8 mouse cellular contexts compared by ENCODE assay signal in the genomic region with DNA sequence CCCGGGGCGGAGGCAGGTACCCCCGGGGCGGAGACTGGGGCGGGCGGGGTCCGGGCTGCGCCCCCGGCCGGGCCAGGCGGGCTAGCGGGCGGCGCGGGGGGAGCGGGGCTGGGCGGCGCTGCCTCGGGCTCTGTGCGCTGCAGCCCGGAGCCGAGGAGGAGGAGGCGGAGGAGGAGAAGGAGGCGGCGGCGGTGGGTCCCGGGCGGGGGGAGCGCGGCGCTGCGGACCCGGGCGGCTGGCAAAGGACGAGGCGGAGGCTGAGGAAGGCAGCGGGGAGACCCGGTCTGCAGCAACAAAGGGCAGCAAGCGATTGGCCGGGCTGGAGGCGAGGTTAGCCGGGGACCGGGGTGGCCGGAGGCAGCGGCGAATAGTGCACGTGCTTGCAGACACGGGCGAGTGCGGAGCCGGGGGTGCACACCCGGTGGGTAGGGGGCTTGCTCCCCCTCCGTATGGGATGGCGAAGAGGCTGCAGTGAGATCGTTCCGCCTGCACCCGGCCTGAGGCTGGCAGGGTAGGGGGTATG. TPM values are rescaled to one million over a fixed set of nuclear protein-coding genes. Genes with fewer than 3 reads are reported as not detected.
DNase-seq lines count a peak whose midpoint lies in the region; ATAC-seq and TF ChIP-seq lines count a peak whose summit lies in the region.

No protein-coding gene starts in this region.

- peak overlapping the region; percentile 99 for H3K4me2 ChIP-seq in intestine, postnatal 0 days (replicated peaks; ENCODE audit: low read depth)
- H3K4me2 ChIP-seq in liver, embryonic 15.5 days: peak overlapping the region; percentile 100
- peak overlapping the region; percentile 84 for H3K4me2 ChIP-seq in neural tube, embryonic 14.5 days (ENCODE audit: low read depth, low read length)

- DNase-seq in heart, adult 11 months: peak; percentile 98
- no peak for DNase-seq in heart, postnatal 10 days
- DNase-seq in brain, embryonic 14.5 days (ENCODE audit: low read depth): no peak
- DNase-seq in gastrocnemius, postnatal 36 days: peak; percentile 47 to 77
- DNase-seq in thymus, postnatal 14 days: peak; percentile 85

- no peaks in the 10 kb centered on the region for H3K36me3 ChIP-seq in intestine, postnatal 0 days (ENCODE audit: control insufficient read depth, insufficient read depth)
- H3K36me3 ChIP-seq in liver, embryonic 15.5 days (replicated peaks): no peaks in the 10 kb centered on the region
- no peaks in the 10 kb centered on the region for H3K36me3 ChIP-seq in neural tube, embryonic 14.5 days (ENCODE audit: control insufficient read depth, insufficient read depth, low read length)

- peak overlapping the region; percentile 97 for H3K27ac ChIP-seq in intestine, postnatal 0 days (ENCODE audit: low read depth, low read length)
- H3K27ac ChIP-seq in liver, embryonic 15.5 days (replicated peaks): peak overlapping the region; percentile 95
- H3K27ac ChIP-seq in neural tube, embryonic 14.5 days (ENCODE audit: low read depth, low read length): peak overlapping the region; percentile 98

- H3K4me1 ChIP-seq in intestine, postnatal 0 days (replicated peaks; ENCODE audit: control insufficient read depth, insufficient read depth, low read length): 0 out of 2 replicates have a peak, but pooled peaks cover 11% of the 10 kb centered on the region
- peaks cover 44% of the 10 kb centered on the region for H3K4me1 ChIP-seq in liver, embryonic 15.5 days (replicated peaks)
- peaks cover 10% of the 10 kb centered on the region for H3K4me1 ChIP-seq in neural tube, embryonic 14.5 days (ENCODE audit: control insufficient read depth, insufficient read depth, low read length)

- H3K9ac ChIP-seq in intestine, postnatal 0 days (ENCODE audit: low read depth, low read length): peak overlapping the region; percentile 87
- peak overlapping the region; percentile 80 for H3K9ac ChIP-seq in liver, embryonic 15.5 days
- H3K9ac ChIP-seq in neural tube, embryonic 14.5 days (replicated peaks; ENCODE audit: low read depth, low read length): peak overlapping the region; percentile 94

- WGBS in intestine, postnatal 0 days: 2% methylated on average over 49 of the region's 57 CpGs
- WGBS in liver, embryonic 15.5 days (ENCODE audit: insufficient replicate concordance): under 1% methylated on average over 44 of the region's 57 CpGs
- under 1% methylated on average over 43 of the region's 57 CpGs for WGBS in neural tube, embryonic 14.5 days

- H3K4me3 ChIP-seq in intestine, postnatal 0 days (ENCODE audit: low read depth, low read length): peak overlapping the region; percentile 88
- H3K4me3 ChIP-seq in liver, embryonic 15.5 days (replicated peaks): peak overlapping the region; percentile 92
- peak overlapping the region; percentile 90 for H3K4me3 ChIP-seq in neural tube, embryonic 14.5 days (ENCODE audit: low read depth, low read length)

- H3K27me3 ChIP-seq in intestine, postnatal 0 days (replicated peaks; ENCODE audit: control insufficient read depth, insufficient read depth, low read length): no peaks in the 10 kb centered on the region
- H3K27me3 ChIP-seq in liver, embryonic 15.5 days: peaks cover 21% of the 10 kb centered on the region
- H3K27me3 ChIP-seq in neural tube, embryonic 14.5 days (ENCODE audit: control insufficient read depth, insufficient read depth, low read length): no peaks in the 10 kb centered on the region

- no peaks in the 10 kb centered on the region for H3K9me3 ChIP-seq in intestine, postnatal 0 days (ENCODE audit: control insufficient read depth)
- no peaks in the 10 kb centered on the region for H3K9me3 ChIP-seq in liver, embryonic 15.5 days (replicated peaks)
- H3K9me3 ChIP-seq in neural tube, embryonic 14.5 days (ENCODE audit: control insufficient read depth, low read length): no peaks in the 10 kb centered on the region

- TF ChIP-seq CTCF in brain, embryonic 14.5 days (IDR thresholded peaks at IDR 0.05; ENCODE audit: borderline replicate concordance, extremely low read depth, insufficient read depth, insufficient read length): no peak
- peak; percentile 34; the same call in 1 of the 2 replicates for TF ChIP-seq CTCF in intestine, postnatal 0 days (IDR thresholded peaks at IDR 0.05; ENCODE audit: low read depth)

- intact Hi-C loops in heart, postnatal 10 days (cut with DNase I): loop anchor here (2.0 to 10.0 kb wide), 4 partner anchors 109 to 362 kb away; a partner anchor contains a TSS
- intact Hi-C loops in gastrocnemius, postnatal 36 days (cut with DNase I): loop anchor here (10.0 kb wide), 2 partner anchors 85 to 245 kb away; no protein-coding TSS in a partner anchor

- peak; percentile 29; the same call in 1 of the 2 replicates for TF ChIP-seq POLR2A in brain, embryonic 14.5 days (IDR thresholded peaks at IDR 0.05; ENCODE audit: borderline replicate concordance, extremely low read depth, insufficient read depth, insufficient read length, poor library complexity, severe bottlenecking)

- ATAC-seq in intestine, postnatal 0 days: no peak
- ATAC-seq in liver, embryonic 15.5 days (ENCODE audit: insufficient read depth): no peak
- ATAC-seq in neural tube, embryonic 14.5 days (ENCODE audit: low read depth): peak; percentile 39

RNA-seq across cellular contexts. Expression of a gene that starts 18.5 kb away (rescaled TPM):
- 10 to 100 TPM; 39.2 to 39.3 TPM for total RNA-seq in heart, postnatal 10 days (2021)
- 25.5 and 42.7 TPM in 2 replicates for polyA plus RNA-seq in brain, embryonic 14.5 days (2012; rRNA removed)
- 10 to 100 TPM; 17.6 to 22.7 TPM for total RNA-seq in gastrocnemius, postnatal 36 days (2021)
- polyA plus RNA-seq in intestine, postnatal 0 days (2015; fragmentation: Nextera tagmentation; extraction: Ambion mirVana): 4.8 and 5.5 TPM in 2 replicates
- 1.3 and 1.5 TPM in 2 replicates for polyA plus RNA-seq in liver, embryonic 15.5 days (2015; fragmentation: Nextera tagmentation; extraction: Ambion mirVana)
- 23.0 and 33.7 TPM in 2 replicates for polyA plus RNA-seq in neural tube, embryonic 14.5 days (2014; fragmentation: Nextera tagmentation; extraction: Ambion mirVana)

Comparison
In these comparisons a context has a peak if more than half of its experiments do, and no peak if none do; other contexts are left out.
1. DNase-seq: peak in heart, adult 11 months (single experiment), gastrocnemius, postnatal 36 days (2 of 2) and thymus, postnatal 14 days (single experiment); none in heart, postnatal 10 days (0 of 2) and brain, embryonic 14.5 days (single experiment).
2. Peak in every context shown above with its lines, with median percentiles within 50 percentile points of each other: H3K27ac ChIP-seq, H3K4me2 ChIP-seq, H3K4me3 ChIP-seq and H3K9ac ChIP-seq.